Mouse (Mus musculus) CD4-positive helper T cell, adult 2 months (primary cell): ENCODE measurements at regions not wholly inside any gene's neighbourhood (a gene's known extent, or its start where the extent isn't known, plus 50 kb on each side); places are given as distances from the start of the nearest gene placed in this dataset.
A peak's percentile ranks its signal among the peaks of the same experiment; 100 is the strongest.

Experiments
- DNase-seq: peaks from one replicate; pipeline ENCODE4 v3.0.0-alpha.2; 2012; ENCODE audit warnings: low read depth, missing footprints, low spot score

DNA sequence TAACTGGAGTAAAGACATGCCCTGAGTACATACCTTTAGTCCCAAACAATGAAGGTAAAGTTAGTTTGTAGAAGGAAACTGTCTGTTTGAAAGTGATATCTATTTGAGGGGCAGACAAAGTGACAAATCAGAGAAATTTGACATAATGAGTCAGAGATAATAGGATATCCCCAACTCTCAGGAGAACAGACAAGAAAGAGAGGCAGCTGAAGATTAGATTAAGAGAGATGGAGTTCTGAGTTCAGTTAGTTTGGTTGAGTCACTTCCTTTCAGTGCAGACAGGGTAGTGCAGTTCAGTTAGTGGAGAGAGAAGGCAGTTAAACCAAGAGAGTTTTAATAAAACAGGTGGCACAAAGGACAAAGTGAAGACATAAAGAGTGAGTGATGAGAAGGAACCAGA is 477.4 kb upstream of the Diaph2 start:
- DNase-seq = no peak

GRCm38 (mm10) chrX:129303987-129304386 is 445.6 kb upstream of the Diaph2 start:
- DNase-seq = peak; percentile 0

- DNase-seq = no peak
These were observed 440.2 kb upstream of the Diaph2 start for GRCm38 (mm10) chrX:129309380-129309779.

DNA sequence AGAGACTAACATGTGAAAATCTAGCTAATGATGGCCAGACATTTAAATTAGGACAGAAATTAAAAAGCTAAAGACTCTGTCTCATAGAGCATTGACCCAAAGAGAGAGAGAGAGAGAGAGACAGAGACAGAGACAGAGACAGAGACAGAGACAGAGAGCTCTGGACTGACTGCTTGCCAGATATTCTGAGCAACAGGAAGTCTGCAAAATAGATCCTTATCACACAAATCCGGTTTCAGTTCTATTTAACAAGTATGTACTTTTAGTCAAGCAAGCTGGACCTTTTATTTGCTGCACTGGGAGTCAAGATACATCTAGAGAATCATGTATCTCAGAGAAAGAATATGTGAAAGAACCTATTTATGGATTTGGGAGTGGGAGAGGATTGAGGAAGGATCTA is 420.1 kb upstream of the Diaph2 start:
- DNase-seq = no peak

- no peak for DNase-seq
These were observed 416.7 kb upstream of the Diaph2 start for GRCm38 (mm10) chrX:129332810-129333209.
